Mouse (Mus musculus) limb, embryonic 11.5 days (tissue): ENCODE results near the gene Evi5. TPM values are rescaled to one million over a fixed set of nuclear protein-coding genes. Genes with fewer than 3 reads are reported as not detected.
"Not testable (repeated sequence)": the region's sequence is repeated elsewhere in the genome, so short reads cannot be mapped to it uniquely, and the experiment has no call there.

Experiments
- ATAC-seq: fragments of 200-750 bp; cut with Nextera tagmentation; 2 replicates; pipeline ENCODE4 v1.8.0; 2017; ENCODE audit warnings: low read depth; ENCODE audit not compliant: insufficient number of reproducible peaks, low FRiP score, low TSS enrichment
- DNase-seq: peaks from one replicate; pipeline ENCODE4 v3.0.0-alpha.2; 2015; ENCODE audit warnings: low spot score
- H3K27ac ChIP-seq: fragments of 300-500 bp; sonication (generic); replicated peaks from 2 replicates; pipeline ENCODE4 v1.5.1; 2014; ENCODE audit warnings: low read depth, mild to moderate bottlenecking, low read length
- H3K27me3 ChIP-seq: fragments of 300-500 bp; sonication (generic); 2 replicates; pipeline ENCODE4 v1.6.1; 2014; ENCODE audit warnings: mild to moderate bottlenecking, low read length, mixed read lengths; ENCODE audit not compliant: control insufficient read depth, insufficient read depth
- H3K36me3 ChIP-seq: fragments of 300-500 bp; sonication (generic); 2 replicates; pipeline ENCODE4 v1.6.1; 2014; ENCODE audit warnings: mild to moderate bottlenecking, low read length, moderate library complexity, mixed read lengths; ENCODE audit not compliant: control insufficient read depth, insufficient read depth
- H3K4me1 ChIP-seq: fragments of 300-500 bp; sonication (generic); 2 replicates; pipeline ENCODE4 v1.6.1; 2014; ENCODE audit warnings: low read length, mixed read lengths; ENCODE audit not compliant: control insufficient read depth, insufficient read depth
- H3K4me2 ChIP-seq: fragments of 300-500 bp; sonication (generic); 2 replicates; pipeline ENCODE4 v1.6.1; 2014; ENCODE audit warnings: low read depth, mild to moderate bottlenecking, moderate library complexity; ENCODE audit not compliant: severe bottlenecking
- H3K4me3 ChIP-seq: fragments of 300-500 bp; sonication (generic); 2 replicates; pipeline ENCODE4 v1.5.1; 2014; ENCODE audit warnings: low read depth, low read length
- H3K9ac ChIP-seq: fragments of 300-500 bp; sonication (generic); 2 replicates; pipeline ENCODE4 v1.6.1; 2014; ENCODE audit warnings: mild to moderate bottlenecking, low read length
- H3K9me3 ChIP-seq: fragments of 300-500 bp; sonication (generic); 2 replicates; pipeline ENCODE4 v1.6.1; 2016; ENCODE audit warnings: low read length; ENCODE audit not compliant: control insufficient read depth
- WGBS: fragments of 180-500 bp; shearing (Covaris S2); extraction: QIAGEN DNeasy Blood & Tissue Kit; methylation state at CpG from one replicate; pipeline ENCODE4 v1.1.7; 2014; 5-methylcytosine and 5-hydroxymethylcytosine counted together
- polyA plus RNA-seq: library from polyadenylated mRNA; unstranded; fragments of >200 nt; fragmentation: Nextera tagmentation; extraction: Ambion mirVana; gene quantifications from 2 replicates; pipeline ENCODE4 v1.2.1, GENCODE M21; 2014

Evi5 gene
- polyA plus RNA-seq, 1 experiment from 2014 or later: 66.9 TPM

DNA sequence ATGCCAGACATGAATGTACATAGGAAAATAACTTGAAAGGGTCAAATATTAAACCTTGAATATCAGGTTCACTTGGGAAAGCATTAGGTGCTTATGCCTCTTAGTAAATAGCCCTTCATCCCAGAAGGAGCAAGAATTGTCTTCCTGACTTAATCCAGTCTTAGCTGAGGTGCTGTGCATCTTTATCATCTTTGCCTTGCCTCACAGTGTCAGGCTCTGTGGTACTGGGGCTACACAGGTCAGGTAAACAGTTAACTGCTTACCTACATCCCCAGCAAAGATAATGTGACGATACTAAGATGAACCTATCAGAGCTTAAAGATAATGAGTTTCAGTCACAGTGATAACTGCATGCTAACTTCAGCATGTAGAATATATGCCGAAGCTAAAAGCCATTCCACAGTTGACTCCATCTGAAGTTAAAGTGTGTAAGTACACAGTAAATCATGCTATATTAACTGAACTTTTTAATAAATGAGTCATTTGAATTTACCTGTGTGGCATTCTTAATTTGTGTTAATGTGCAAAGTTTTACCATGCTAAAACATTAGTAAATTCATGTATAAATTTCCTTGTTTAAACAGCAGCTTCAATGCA lies 33.7 kb upstream of the Evi5 start:
- 92% methylated on average over 2 of the region's 2 CpGs for WGBS
- no peak for ATAC-seq
- H3K36me3 ChIP-seq: peaks cover 20% of the 10 kb centered on the region; the same call in 1 of the 2 replicates

DNA sequence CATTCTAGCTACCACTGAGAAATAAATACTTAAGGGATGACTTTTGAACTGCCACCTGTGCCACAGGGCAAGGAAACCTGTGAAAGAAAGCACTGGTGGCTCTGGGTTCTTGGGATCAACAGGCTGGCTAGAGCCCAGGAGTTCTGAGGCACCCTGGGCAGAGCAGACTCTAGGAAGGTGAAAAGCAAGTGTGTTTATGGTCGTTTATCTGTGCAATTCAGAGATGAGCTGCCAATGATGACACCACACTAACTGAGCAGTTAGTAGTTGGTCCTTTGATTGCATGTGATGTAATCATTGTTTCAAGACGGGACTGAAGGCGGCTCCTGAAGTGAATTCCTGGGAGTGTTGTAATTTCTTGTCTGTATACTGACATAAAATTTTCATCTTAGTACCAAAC lies 29.4 kb upstream of the Evi5 start:
- WGBS: 84% methylated on average over 3 of the region's 3 CpGs
- no peak overlapping the region for H3K9ac ChIP-seq
- no peak overlapping the region for H3K27ac ChIP-seq
- peaks cover 26% of the 10 kb centered on the region; the same call in 1 of the 2 replicates for H3K36me3 ChIP-seq
- H3K4me3 ChIP-seq: no peak overlapping the region
- H3K4me1 ChIP-seq: 0 out of 2 replicates have a peak, but pooled peaks cover 3% of the 10 kb centered on the region
- H3K4me2 ChIP-seq: no peak overlapping the region
- DNase-seq: no peak
- ATAC-seq: no peak
- H3K27me3 ChIP-seq: no peaks in the 10 kb centered on the region
- H3K9me3 ChIP-seq: no peaks in the 10 kb centered on the region

More for the DNA sequence above, 33.7 kb upstream of the Evi5 start:
- Histone ChIP-seq H3K27me3 (no peaks in the 10 kb centered on the region), H3K4me2 (no peak overlapping the region), H3K4me1 (no peaks in the 10 kb centered on the region), H3K9me3 (no peaks in the 10 kb centered on the region), H3K4me3 (no peak overlapping the region), H3K27ac (no peak overlapping the region), H3K9ac (no peak overlapping the region)
- DNase-seq: no peak

DNA sequence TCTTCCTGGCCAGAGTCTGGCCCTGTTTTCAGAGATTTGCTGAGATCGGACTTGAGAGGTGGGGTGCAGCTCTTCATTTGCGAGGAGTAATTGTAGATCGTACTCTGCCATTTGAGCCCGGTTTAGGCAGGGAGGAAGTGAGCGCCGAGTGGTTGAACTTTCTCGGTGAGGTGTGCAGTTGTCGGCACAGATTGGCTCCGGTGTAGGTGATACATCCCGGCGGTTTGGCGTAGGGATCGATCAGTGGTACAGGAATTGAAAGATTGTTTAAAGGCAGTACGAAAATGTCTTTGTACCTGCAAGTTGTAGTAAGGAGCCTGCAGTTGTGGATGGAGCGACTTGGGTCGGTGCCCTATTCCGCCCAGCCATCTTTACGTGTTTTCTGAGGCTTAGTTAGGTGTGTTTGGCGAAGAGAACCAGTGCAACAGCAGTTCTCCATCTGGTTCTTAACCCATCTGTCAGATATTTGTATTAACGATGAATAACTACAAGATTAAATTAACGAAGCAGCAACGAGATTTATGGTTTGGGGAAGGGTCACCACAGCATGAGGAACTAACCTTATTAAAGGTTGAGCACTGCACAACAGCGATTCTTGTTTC lies 26.2 kb upstream of the Evi5 start:
- DNase-seq (no peak), ATAC-seq (peak; percentile 4; the same call in 1 of the 2 replicates)
- H3K27me3 ChIP-seq: no peaks in the 10 kb centered on the region
- H3K9ac ChIP-seq: peak overlapping the region; percentile 83
- H3K27ac ChIP-seq: peak overlapping the region; percentile 4; the same call in 1 of the 2 replicates
- peak overlapping the region; percentile 72 for H3K4me2 ChIP-seq
- H3K36me3 ChIP-seq: peaks cover 10% of the 10 kb centered on the region; the same call in 1 of the 2 replicates
- H3K4me3 ChIP-seq: peak overlapping the region; percentile 76
- no peaks in the 10 kb centered on the region for H3K9me3 ChIP-seq
- WGBS: under 1% methylated on average over 23 of the region's 23 CpGs
- H3K4me1 ChIP-seq: 0 out of 2 replicates have a peak, but pooled peaks cover 3% of the 10 kb centered on the region

DNA sequence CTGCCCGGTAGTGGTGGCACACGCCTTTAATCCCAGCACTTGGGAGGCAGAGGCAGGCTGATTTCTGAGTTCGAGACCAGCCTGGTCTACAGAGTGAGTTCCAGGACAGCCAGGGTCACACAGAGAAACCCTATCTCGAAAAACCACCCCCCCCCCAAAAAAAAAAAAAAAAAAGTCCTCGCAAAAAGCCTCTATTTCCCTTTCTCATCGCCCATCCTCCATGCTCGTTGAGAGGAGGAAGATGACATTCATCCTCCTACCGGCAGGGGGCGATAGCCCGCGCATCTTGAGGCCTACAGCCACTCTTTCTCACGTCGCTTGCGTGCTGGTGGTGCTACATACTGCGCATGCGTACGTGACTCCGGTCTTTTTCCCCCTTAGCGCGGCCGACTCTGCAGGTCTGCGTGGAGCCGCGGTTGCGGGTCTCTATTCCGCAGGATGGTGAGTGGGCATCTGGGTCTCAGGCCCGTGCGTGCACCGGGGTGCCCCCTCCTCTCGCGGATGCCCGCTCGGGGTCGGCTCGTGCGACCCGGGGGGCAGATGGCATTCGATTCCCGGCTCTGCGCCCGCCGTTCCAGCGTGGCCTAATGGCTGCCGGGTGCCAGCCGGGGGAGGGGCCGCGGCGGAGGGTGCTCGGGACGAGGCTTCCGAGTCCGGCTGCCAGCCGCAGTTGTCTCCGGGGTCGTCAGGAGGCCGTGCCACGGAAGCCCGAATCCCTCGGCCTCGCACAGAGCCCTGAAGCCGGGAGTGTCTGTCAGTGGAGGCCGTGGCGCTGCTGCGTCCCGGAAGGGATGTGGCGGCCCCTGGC lies 25.5 kb upstream of the Evi5 start, which contains the start of gene Rpl5:
Rpl5 (plus strand) TSS at position 297 of the 808 bp plus-strand sequence.
- 4% methylated on average over 66 of the region's 66 CpGs for WGBS
- H3K4me3 ChIP-seq: peak within 1 kb of the TSS; percentile 76
- DNase-seq: peak; percentile 96
- peak within 1 kb of the TSS; percentile 83 for H3K9ac ChIP-seq
- peak within 1 kb of the TSS; percentile 72 for H3K4me2 ChIP-seq
- peaks cover 8% of the 10 kb centered on the region; the same call in 1 of the 2 replicates for H3K36me3 ChIP-seq
- ATAC-seq: peak; percentile 94
- H3K27me3 ChIP-seq: no peaks in the 10 kb centered on the region
- H3K4me1 ChIP-seq: 0 out of 2 replicates have a peak, but pooled peaks cover 3% of the 10 kb centered on the region
- peak within 1 kb of the TSS; percentile 4 for H3K27ac ChIP-seq
- H3K9me3 ChIP-seq: no peaks in the 10 kb centered on the region

DNA sequence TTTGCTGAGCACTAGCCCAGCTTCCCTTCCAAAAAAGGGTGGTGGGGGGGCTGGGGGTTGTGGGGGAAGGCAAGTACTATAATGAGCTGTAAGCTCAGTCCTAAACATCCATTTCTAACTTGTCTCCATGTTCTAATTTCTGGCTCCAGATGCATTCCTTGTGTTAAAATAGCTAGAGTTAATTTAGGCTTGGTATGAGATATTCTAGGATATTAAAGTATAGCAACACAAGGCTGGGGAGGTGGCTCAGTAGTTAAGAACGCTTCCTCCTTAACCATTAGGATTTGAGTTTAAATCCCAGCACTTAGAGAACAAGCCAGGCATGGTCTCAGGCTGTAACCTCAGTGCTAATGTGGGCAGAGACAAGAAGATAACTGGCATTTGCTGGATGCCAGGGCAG lies 21.4 kb upstream of the Evi5 start:
- H3K27me3 ChIP-seq: no peaks in the 10 kb centered on the region

DNA sequence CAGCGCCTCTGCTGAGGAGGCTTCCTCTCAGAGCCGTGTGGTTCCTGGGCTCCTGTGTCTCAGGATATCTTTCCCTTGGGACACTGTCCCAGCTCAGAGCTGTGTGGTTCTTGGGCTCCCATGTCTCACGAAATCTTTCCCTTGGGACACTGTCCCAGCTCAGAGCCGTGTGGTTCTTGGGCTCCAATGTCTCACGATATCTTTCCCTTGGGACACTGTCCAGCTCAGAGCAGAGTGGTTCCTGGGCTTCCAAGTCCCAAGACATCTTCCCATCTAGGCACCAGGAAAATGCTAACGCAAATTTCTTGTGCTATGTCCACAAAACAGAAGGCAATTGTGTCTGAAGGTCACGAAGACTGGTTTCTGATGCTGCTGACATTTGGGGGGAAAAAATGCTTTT lies 19.8 kb upstream of the Evi5 start:
- no peak overlapping the region for H3K4me2 ChIP-seq
- H3K27me3 ChIP-seq: no peaks in the 10 kb centered on the region
- DNase-seq: no peak
- no peaks in the 10 kb centered on the region for H3K9me3 ChIP-seq
- no peak overlapping the region for H3K4me3 ChIP-seq
- no peak for ATAC-seq
- 77% methylated on average over 7 of the region's 7 CpGs for WGBS
- H3K27ac ChIP-seq: no peak overlapping the region
- no peaks in the 10 kb centered on the region for H3K4me1 ChIP-seq
- H3K36me3 ChIP-seq: no peaks in the 10 kb centered on the region
- no peak overlapping the region for H3K9ac ChIP-seq

More for the DNA sequence above, 21.4 kb upstream of the Evi5 start:
- Histone ChIP-seq H3K27ac (no peak overlapping the region), H3K9ac (no peak overlapping the region), H3K9me3 (no peaks in the 10 kb centered on the region), H3K4me2 (no peak overlapping the region), H3K4me3 (no peak overlapping the region), H3K4me1 (no peaks in the 10 kb centered on the region), H3K36me3 (no peaks in the 10 kb centered on the region)
- no peak for DNase-seq
- 67% methylated on average over 1 of the region's 1 CpGs for WGBS
- no peak for ATAC-seq

DNA sequence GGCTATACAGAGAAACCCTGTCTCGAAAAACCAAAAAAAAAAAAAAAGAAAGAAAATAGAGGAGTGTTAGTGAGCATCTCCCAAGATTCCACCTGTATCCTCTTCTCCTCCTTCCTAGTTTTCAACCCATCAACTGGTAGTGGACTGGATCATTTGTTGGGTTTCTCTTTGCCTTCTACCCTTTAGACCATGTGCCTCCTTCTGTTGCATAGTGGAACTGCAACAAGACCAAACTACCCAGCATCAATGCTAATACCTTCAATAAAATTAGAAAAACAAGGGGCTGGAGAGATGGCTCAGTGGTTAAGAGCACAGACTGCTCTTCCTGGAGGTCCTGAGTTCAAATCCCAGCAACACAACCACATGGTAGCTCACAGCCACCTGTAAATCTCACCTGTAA lies 16.6 kb upstream of the Evi5 start:
- H3K27me3 ChIP-seq, H3K27ac ChIP-seq, H3K4me3 ChIP-seq, ATAC-seq, H3K4me2 ChIP-seq, H3K9me3 ChIP-seq, H3K36me3 ChIP-seq, DNase-seq, H3K4me1 ChIP-seq, H3K9ac ChIP-seq: not testable (repeated sequence)
- no CpG with 5 or more reads among the region's 1 CpGs for WGBS
